Mouse (Mus musculus) lung, postnatal 14 days (tissue): ENCODE data around the gene Tor4a.
A peak's percentile ranks its signal among the peaks of the same experiment; 100 is the strongest.

Source experiments
- DNase-seq: peaks from one replicate; pipeline ENCODE4 v3.0.0; 2021

Gene Tor4a

DNA sequence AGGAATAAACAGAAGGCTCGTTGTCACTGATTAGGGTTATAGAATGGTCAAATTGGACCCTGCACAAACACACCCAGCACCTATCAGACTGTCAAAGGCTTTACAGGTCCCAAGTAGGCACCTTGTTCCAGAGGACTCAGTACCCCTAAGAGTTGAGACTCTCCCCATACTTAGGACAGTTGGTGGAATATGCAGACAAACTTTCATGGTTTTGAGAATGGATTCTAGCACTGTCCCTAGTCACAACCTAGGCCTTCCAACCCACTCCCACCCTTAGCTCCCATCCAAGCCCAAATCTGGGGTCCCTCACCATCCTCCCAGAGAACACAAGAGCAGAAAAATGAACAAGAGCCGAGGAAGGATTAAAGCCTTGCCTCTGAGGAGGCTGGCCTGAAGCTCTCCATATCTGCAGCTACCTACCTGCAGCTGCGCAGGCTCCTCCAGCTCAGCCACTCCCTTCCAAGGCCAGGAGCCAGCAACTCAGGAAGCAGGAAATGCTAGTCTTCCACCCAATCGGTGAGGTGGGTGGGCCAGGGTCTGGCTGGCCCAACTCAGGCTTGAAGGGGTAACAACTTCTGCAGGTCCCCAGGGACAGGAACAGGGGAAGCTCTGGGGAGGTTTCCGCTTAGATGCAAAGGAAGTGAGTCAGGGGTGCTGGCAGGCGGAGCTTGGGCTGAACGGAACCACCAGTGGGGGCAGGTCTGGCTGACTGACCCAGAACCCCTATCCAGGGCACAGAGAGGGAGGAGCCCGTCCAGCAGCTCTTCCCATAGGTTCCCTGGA, at the start of gene Tor4a:
Gene Tor4a (minus strand): TSS at position 715 of the 783 bp plus-strand sequence.
- peak; percentile 79 for DNase-seq

- DNase-seq: no peak
These were observed 47.5 kb upstream of the Tor4a start for GRCm38 (mm10) chr2:25244144-25244543.

GRCm38 (mm10) chr2:25243342-25243741, 46.7 kb upstream of the Tor4a start:
- no peak for DNase-seq

DNA sequence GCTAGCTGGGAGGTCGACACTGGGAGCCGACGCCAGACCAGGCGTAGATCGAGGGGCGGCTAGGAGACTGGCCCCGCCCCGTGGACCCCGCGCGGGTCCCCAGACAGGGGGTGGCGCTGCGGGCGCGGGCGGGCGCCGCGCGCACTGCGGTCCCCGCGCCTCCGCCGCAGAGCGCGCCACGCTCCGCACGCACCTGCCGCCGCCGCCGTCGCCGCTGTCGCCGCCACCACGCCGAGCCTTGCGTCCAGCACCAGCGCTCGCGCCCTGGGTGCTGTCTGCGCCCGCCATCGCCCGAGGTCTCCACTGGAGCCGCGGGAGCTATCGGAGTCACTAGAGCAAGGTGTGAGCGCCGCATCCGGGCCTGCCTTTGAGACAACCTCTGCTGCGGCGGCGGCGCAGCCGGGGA, 45.4 kb upstream of the Tor4a start, which contains the start of the genes Rnf208 and Cysrt1:
Gene Rnf208 (plus strand): TSS at position 155 of the 406 bp plus-strand sequence.
Gene Cysrt1 (minus strand): TSS at position 352 of the 406 bp plus-strand sequence.
- DNase-seq: no peak

DNA sequence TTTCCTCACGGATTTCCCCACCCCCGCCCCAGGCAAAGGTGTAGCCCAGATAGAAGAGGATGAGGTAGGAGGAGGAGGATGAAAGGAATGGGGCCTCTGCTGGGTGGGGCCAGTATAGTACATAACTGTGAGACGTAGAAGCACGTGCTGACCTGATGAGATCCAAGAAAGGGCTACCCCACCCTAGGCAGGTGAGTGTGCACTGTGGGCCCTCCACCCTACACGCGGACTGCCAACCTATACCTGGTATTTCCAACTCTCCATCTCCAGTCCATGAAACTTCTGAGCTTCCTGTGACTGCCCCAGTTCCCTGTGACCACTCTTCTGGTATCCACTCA, 44.7 kb upstream of the Tor4a start:
- no peak for DNase-seq

DNA sequence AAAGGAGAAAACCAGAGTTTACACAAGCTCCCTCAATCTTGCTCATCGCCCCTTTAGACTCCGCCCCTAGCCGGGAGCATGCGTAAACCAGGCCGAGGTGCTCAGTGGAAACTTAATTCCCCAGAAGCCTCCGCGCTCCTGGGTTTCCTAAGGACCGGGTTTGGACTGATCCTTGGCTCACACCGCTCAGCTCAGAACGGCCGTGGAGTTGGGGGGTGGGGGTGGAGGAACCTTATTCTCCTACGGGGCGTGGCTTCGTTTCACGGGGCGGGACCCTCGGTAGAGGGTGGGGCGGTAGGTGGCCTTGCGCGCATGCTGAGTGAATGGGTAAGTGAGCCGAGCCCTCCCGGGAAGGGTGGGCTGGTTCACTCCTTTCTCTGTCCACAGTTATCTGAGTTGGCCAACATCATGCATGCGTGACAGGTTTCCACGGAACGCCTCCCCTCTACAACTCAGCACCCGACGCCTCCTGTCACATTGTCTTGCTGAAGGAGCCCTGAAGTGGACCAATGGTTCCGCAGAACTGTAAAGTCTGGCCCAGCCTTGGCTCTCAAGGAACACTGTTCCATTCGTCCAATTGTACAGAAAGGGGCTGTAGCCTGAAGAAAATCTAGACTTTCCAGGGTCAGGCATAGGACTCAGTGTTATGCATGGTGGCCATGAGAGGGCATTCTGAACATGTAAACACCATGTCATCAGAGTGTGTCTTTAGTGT, 44.2 kb upstream of the Tor4a start:
- DNase-seq: peak; percentile 76

- no peak for DNase-seq
These were observed 43.6 kb upstream of the Tor4a start for GRCm38 (mm10) chr2:25240310-25240709.

- DNase-seq: no peak
These were observed 43.1 kb upstream of the Tor4a start for GRCm38 (mm10) chr2:25239766-25240165.

DNA sequence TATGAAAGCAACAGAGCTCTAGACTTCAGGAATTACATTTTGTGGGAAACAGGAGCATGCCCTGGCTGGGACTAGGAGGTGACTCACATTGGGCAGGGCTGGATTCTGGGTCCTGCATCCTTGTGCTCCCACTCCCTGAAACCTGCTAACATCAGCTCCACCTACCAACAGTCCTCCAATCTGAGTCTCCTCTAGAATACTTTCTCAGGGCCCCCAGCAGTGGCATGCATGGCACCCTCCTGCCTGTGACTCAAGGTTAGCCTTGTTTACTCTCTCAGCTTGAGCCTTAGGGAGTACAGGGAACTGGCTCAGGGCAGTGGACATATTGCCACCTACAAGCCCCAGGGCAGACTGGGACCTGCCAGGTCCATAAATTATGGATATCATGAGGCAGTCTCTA, 41.4 kb upstream of the Tor4a start:
- no peak for DNase-seq

- peak; percentile 69 for DNase-seq
These were observed 40.8 kb upstream of the Tor4a start for GRCm38 (mm10) chr2:25237522-25237921.

- DNase-seq: no peak
These were observed 39.9 kb upstream of the Tor4a start, which contains the start of gene Rnf224 for GRCm38 (mm10) chr2:25236614-25237013. Gene Rnf224 (minus strand): TSS chr2:25236787.

DNA sequence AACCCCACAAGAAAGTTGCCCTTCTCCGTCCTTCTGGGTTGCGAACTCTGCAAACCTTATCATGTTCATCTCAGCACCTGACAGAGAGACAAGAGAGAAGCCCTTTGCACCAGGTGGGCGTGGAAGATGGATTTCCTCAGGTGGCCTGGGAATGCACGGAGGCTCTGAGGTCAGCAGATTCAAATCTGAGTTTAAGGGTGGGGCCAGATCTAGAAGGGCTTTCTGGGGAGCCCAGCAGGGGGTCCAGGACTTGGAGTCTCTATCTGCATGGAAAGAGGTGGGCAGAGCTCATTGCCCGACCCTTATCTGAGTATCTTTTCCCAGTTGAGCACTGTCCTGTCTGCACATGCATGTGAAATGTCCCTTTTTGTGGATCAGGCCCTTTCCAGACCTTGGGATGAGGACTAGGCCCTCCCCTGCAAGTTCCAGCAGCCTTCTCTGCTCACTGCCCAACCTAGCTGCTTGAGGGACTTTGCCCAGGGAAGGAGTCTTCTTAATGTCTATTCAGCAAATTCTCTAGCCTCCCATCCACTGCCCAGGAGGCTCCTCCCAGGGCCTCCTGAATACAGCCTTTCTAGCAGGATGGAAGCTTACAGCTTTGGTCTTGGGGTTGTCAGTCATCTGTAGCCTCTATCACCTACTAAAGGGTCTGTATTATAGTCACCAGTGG, 38.0 kb upstream of the Tor4a start:
- no peak for DNase-seq

DNA sequence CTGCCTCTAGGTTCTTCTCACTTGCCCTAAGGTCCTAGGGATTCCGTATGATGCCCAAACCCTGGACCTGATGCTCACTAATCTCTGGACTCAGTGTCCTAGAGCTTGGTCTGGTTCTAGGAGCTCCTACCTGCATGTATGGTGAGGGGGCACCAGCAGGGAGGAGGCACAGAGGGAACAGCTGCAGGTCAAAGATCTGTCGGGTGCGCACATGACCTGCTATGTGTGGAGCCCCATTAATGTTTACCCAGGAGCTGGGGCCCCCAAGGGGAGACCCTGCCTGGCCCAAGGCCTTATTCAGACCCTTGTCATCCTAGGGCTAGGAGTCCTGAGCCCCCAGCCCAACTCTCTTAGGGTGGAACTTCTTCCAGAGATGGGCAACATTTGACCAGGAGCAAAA, 37.4 kb upstream of the Tor4a start, which contains the start of gene Slc34a3:
Gene Slc34a3 (minus strand): TSS at position 315 of the 400 bp plus-strand sequence.
- DNase-seq: no peak

DNA sequence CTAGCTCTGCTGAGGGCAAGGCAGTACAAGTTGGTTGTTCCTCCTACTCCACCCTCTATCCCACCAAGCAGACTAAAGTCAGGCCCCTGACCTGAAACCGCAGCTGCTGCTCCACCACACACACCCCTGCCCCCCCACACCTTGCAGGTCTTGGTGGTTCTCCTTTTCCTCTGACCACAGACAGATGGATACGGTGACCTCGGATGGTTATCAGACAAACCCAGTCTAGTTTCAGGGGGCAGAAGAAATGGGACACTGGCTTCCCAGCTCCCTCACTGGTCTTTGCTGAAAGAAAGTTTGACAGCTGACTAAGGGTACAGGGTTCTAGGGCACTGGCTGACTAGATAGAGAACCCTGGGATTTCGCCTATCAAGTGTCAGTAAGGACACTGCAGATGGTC, 36.7 kb upstream of the Tor4a start:
- DNase-seq: no peak

DNA sequence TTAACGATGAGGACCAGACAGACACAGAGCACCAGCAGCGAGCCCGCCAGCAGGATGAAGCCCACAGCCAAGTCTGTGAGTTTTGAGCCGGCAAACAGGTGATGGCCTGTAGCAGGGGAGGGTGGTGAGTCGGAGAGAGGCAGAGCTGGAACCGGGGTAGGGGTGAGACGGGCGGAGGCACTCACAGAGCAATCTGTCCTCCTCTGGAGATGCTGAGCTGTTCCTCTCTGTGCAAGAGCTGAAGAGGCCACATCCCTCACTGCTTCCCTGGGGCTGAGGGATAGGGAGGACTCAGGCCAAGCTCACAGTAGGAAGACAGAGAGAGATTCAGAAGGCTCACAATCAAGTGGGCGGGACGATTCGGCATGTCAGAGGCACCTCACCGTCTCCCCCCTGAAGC, 34.4 kb upstream of the Tor4a start:
- DNase-seq: no peak

DNA sequence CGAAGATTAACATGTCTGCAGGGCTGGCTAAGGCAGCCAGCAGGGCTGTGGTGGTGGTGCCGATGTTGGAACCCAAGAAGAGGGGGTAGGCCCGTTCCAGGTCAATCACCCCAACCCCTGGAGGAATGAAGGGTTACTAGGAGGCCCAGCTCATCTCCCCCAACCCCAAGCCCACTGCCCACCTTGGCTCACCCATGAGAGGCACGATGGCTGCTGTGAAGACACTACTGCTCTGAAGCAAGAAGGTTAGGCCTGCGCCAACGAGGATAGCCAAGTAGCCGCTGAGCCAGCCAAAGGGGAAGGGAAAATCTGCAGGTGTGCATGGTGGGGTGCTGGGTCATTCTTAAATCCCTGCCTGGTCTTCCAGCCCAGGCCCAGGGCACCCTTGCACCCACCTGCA, 33.9 kb upstream of the Tor4a start:
- DNase-seq: no peak

GRCm38 (mm10) chr2:25229582-25229981, 32.9 kb upstream of the Tor4a start:
- DNase-seq: no peak

- no peak for DNase-seq
These were observed 32.4 kb upstream of the Tor4a start for GRCm38 (mm10) chr2:25228995-25229530.

DNA sequence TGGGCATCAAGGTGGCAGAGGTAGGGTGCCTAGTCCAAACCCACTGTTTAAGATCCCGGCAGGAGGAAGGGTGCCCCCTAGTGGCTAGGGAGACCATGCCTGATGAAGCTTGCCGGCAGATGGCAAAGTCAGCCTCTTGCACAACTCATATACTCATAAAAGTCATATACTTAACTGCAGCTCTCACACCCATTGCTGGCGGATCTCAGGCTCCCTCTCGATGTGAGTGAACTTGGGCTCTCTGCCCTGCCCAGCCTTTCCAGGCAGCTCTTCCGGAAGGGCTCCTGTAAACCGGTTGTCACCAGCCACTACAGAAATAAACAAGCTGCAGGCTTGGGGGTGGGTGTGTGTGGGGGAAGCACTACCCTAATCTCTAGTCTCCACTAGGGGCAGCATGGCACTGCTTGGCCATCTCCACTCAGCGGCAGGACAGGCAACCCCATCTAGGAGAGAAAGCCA, 31.8 kb upstream of the Tor4a start:
- peak; percentile 91 for DNase-seq

DNA sequence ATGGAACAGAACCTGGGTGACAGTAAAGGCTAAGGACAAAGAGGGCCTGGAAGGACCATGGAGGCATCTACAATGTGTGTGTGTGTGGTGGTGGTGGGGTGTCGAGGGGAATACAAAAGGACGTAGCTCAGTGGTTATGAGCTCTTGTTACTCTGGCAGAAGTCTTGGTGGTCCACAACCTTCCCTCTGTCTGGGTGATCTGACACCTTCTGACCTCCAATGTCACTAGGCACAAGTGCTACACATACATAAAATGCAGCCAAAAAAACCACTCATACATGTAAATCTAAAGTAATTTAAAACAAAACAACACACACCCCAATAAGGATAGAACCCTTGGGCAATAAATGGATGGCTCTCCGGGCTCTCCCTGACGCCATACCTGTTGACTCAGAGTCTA, 30.7 kb upstream of the Tor4a start:
- no peak for DNase-seq

GRCm38 (mm10) chr2:25226864-25227263, 30.2 kb upstream of the Tor4a start:
- no peak for DNase-seq

- no peak for DNase-seq
These were observed 29.2 kb upstream of the Tor4a start for GRCm38 (mm10) chr2:25225811-25226379.
